Mouse (Mus musculus): Measurements from ENCODE around the gene Sestd1. TPM values are rescaled to one million over a fixed set of nuclear protein-coding genes. Genes with fewer than 3 reads are reported as not detected.
A peak's percentile ranks its signal among the peaks of the same experiment; 100 is the strongest.

Sestd1 gene
- total RNA-seq, 2 experiments from 2014 or later = 113 to 119 TPM

- no peak for DNase-seq (ENCODE audit: extremely low spot score in 1 of 2, low spot score in 2 of 2)
- intact Hi-C loops (cut with DNase I) = no loop called here
Observed at GRCm38 (mm10) chr2:77275851-77276250, 4.5 kb downstream of the Sestd1 start.

- no peak for DNase-seq (ENCODE audit: extremely low spot score in 1 of 2, low spot score in 2 of 2)
- intact Hi-C loops (cut with DNase I) = no loop called here
Observed at GRCm38 (mm10) chr2:77274976-77275641, 5.3 kb downstream of the Sestd1 start.

GRCm38 (mm10) chr2:77272953-77273352 lies 7.4 kb downstream of the Sestd1 start:
- intact Hi-C loops (cut with DNase I) = no loop called here

DNA sequence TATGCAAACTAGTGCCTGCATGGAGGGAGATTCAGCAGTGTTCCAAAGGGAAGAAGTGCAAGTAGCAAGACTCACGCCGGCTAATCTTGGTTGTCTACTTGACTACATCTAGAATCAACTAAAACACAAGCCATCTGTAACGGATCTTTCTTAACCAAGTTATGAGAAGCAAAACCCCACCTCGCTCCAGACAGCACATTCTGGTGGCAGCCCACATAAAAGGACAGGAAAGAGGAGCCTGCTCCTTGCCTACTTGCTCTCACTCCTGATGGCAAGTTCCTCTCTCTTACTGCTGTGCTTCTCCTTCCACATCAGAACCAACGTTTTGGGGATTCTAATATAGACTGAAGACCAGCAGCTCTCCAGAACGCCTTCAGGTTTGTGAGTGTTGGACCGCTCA lies 9.6 kb downstream of the Sestd1 start:
- intact Hi-C loops (cut with DNase I) = no loop called here
- DNase-seq (ENCODE audit: extremely low spot score in 1 of 2, low spot score in 2 of 2) = no peak

More at GRCm38 (mm10) chr2:77272953-77273352, 7.4 kb downstream of the Sestd1 start:
- DNase-seq (ENCODE audit: extremely low spot score in 1 of 2, low spot score in 2 of 2) = no peak

GRCm38 (mm10) chr2:77270136-77270535 lies 10.3 kb downstream of the Sestd1 start:
- no peak for DNase-seq (ENCODE audit: extremely low spot score in 1 of 2, low spot score in 2 of 2)
- intact Hi-C loops (cut with DNase I) = no loop called here

DNA sequence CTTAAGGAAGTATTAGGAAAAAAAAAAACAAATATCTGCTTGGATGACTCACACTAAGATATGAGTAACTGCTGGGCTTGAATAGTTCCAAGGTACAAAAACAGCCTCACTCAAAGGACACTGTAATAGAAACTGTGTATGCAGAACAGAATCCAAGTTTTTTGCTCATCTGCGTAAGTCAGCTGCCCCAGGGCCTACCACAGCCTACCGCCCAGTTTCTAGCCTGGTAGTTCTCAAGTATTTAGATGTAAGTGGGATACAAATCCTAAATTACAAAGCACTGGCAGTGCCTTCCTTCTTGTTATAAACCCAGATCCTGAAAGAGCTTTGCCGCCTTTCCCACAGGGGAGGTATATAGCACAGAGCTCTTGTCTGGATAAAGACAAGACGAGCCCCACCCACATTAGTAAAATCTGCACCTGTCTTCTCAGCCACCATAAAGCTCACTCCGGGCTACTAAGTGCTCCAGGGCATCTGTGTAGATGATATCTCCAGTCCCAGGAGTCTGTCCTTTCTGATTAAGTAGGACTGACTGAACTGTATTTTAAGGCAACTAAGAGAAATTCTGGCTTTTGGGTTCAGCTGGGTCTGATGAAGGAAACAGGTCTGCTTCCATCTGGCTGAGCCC lies 11.7 kb downstream of the Sestd1 start:
- intact Hi-C loops (cut with DNase I) = no loop called here
- no peak for DNase-seq (ENCODE audit: extremely low spot score in 1 of 2, low spot score in 2 of 2)

DNA sequence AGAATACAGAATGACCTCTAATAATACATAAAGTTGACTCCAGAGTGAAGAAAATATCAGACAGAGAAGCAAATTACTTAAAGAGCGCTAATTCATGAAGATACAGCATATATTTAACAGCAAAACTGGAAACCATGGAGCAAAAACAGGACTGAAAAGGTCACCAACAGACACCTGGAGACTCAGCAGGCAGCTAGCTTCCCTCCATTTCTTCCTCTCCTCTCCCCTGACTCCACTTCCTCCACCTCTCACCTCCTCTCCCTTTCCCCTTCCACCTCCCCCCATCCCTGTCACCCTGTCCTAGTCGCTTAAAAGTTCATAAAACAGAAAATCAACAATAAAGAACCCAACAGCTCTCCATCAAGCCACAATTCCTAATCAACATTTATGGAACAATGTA lies 13.5 kb downstream of the Sestd1 start:
- intact Hi-C loops (cut with DNase I) = no loop called here
- no peak for DNase-seq (ENCODE audit: extremely low spot score in 1 of 2, low spot score in 2 of 2)

DNA sequence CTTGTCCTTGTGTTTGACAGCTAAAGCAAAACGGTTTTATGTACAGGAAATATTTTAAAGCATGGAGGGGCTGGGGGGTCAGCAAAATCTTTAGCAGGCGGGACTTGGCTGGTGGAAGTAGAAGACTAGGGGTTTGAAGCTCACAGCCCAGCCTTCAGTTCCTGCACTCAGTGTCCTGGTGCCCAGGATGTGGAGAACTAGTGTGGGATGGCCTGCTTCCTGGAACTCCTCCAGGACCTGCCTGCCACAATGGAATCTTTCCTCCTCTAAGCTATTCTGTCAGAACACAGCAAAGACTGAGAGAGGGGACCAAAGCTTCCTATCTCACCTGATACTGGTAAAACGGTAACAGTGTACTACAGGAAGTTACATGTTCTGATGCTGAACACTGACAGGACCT lies 14.4 kb downstream of the Sestd1 start:
- intact Hi-C loops (cut with DNase I) = no loop called here
- no peak for DNase-seq (ENCODE audit: extremely low spot score in 1 of 2, low spot score in 2 of 2)

DNA sequence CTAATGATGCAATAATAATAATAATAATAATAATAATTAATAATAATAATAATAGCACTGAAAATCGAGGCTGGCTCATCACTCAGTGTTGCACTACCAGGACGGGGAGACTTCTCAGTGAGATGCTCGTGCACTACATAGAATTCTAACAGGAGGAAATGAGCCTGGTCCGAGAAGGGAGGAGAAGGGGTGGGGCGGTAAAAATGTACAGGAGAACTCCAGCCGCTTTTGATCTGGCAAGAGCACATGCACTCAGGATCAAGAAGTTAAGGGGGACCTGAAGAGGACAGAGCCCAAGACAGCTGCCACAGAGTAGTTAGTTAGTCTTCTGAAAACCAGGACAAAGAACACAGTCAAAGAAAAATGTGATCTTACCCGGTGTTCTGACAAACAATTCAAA lies 15.1 kb downstream of the Sestd1 start:
- no peak for DNase-seq (ENCODE audit: extremely low spot score in 1 of 2, low spot score in 2 of 2)
- intact Hi-C loops (cut with DNase I) = no loop called here

GRCm38 (mm10) chr2:77264550-77264949 lies 15.8 kb downstream of the Sestd1 start:
- no peak for DNase-seq (ENCODE audit: extremely low spot score in 1 of 2, low spot score in 2 of 2)
- intact Hi-C loops (cut with DNase I) = no loop called here

DNA sequence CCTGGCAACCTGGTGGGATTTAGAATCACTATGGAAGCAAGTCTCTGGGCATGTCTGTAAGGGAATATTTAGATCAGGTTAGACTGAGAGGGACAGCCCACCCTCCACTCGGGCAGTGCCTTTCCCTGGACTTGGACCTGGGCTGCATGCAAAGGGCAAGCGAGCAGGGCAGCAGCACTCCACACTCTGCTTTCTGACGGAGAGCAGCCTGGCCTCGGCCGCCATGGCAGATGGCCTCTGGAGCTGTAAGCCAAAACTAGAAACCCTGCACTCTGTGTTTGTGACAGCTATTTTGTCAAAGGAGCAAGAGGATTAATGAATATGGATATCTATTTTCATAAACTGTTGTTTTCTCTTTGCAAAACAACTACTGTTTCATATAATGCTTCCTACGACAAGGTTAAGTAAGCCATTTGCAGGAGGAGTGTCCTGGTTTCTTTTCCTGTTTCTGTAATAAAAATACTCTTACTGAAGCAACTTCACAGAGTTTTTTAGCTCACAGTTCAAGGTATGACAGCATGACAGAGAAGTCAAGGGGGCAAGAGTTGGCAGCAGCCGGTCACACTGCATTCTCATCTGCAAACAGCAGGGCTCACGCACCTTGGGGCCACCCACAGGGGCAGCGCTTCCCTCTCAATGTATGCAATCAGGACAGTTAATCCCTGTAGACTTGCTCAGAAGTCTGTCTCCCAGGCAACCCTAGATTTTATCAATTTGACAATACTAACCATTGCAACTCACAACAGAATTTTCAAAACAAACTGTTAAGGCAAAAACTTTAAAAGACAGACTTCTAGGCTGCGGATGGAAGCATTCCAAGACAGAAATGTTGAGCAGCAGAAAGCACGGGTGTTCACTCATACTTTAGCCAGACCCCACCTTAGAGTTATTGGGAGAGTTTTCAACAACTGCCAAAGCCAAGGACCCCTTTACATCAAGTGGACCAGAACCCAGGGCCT lies 16.6 kb downstream of the Sestd1 start:
- intact Hi-C loops (cut with DNase I) = no loop called here
- no peak for DNase-seq (ENCODE audit: extremely low spot score in 1 of 2, low spot score in 2 of 2)

- intact Hi-C loops (cut with DNase I) = no loop called here
- DNase-seq (ENCODE audit: extremely low spot score in 1 of 2, low spot score in 2 of 2) = no peak
Observed at GRCm38 (mm10) chr2:77260134-77260533, 20.3 kb downstream of the Sestd1 start.

DNA sequence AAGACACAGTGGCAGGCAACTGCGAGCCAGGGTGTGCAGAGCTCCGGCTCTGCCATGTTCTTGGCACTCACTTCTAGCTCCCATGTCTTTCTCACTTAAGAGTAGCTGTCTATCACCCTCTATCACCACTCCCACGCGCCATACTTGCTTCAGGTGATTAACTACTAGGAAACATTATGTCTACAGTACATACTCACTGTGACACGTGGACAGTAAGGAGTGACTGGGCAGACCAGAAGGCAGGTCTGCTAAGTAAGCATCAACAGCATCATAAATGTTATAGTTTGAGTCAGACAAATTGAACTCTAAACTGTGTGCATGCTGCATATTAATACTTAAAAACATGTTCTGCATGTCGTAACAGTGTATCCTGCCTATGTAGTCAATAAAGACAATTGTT lies 27.2 kb downstream of the Sestd1 start:
- DNase-seq (ENCODE audit: extremely low spot score in 1 of 2, low spot score in 2 of 2) = no peak
- intact Hi-C loops (cut with DNase I) = loop anchor here (10.0 kb wide), 2 partner anchors 92 to 452 kb away; no protein-coding TSS in a partner anchor

DNA sequence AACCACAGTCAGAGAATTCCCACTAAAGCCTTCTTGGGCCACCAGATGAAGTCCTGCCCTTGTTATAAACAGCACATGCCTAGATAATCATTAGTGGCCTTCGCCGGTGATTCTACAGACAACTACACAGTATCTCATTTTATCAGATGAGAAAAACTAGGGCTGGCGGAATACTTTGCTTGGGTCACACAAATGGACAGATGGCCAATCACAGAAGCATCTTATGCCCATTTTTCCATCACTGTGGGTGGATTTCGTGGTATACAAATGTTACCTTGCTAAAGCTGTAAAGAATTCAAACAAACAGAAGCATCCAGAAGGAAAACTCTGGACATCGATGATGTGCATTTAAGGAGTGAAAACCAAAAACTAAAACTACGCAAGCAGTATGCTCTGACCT lies 28.7 kb downstream of the Sestd1 start:
- intact Hi-C loops (cut with DNase I) = loop anchor here (10.0 kb wide), 2 partner anchors 93 to 453 kb away; no protein-coding TSS in a partner anchor
- no peak for DNase-seq (ENCODE audit: extremely low spot score in 1 of 2, low spot score in 2 of 2)

- DNase-seq (ENCODE audit: extremely low spot score in 1 of 2, low spot score in 2 of 2) = peak in 1 of 2 experiments; percentile 61
- intact Hi-C loops (cut with DNase I) = loop anchor here (10.0 kb wide), 2 partner anchors 95 to 455 kb away; no protein-coding TSS in a partner anchor
Observed at GRCm38 (mm10) chr2:77249771-77250681, 30.4 kb downstream of the Sestd1 start.

DNA sequence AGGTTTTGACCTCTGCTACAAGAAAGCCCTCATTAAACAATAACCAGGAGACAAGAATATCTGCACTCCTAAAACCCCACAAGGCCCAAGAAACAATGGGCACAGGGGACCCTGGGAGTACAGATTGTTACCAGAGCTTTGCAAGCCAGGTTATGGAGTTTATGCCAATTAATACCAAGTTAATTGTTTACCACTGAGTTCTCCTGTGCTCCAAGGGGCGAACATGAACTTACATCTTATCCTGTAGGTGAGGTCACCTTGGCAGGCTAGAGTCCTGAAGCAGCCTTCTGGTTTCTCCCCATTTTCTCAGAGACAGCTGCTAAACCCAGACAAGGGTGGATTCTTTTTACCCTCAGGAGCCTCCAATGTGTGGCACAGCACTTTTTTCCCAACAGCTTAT lies 32.0 kb downstream of the Sestd1 start:
- no peak for DNase-seq (ENCODE audit: extremely low spot score in 1 of 2, low spot score in 2 of 2)
- intact Hi-C loops (cut with DNase I) = no loop called here

DNA sequence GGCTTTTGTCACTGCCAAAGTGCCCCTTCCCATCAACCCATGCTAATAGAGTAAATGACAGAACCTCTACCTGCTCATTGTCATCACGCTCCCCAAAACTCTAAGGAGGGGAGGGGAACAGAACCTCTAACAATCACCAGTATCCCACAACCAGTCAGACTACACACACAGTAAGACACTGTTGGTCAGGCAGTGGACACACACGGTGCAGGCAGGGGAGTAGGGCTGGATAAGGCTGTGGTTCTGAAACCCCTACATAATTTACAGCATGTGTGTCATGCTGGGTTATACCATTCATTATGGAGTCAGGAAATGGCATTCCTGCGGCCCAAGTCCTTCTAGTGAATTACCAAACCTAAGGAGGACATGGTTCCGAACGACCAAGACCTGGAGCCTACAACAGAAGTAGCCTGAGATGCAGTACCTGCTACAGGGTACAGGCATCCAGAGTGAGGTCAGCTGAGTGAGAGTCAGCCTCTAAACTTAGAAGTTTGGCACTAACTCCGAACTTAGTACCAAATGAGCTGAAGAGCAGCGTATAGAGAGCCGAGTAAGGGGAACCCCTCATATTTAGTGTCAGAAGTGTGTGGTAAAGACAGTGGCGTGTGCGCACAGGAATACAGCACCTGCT lies 33.1 kb downstream of the Sestd1 start:
- no peak for DNase-seq (ENCODE audit: extremely low spot score in 1 of 2, low spot score in 2 of 2)
- intact Hi-C loops (cut with DNase I) = no loop called here

DNA sequence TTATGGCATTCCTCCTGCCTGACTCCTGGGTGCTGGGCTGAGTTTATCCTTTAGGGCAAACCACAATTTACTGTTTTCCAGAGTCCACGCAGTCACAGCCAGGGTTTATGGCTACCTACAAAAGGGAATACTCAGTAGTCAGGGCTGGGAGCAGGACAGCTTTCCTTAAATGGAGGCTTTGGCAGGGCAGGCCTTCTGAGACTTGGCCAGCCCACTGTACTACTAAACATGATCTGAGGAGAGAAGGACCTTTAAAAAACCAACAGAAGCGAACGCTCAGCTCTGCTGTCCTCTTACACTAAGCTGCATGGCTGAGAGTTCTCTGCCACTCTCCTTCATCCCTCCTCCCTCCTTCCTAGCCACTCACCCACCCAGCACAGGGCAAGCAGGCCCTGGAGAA lies 34.6 kb downstream of the Sestd1 start:
- DNase-seq (ENCODE audit: extremely low spot score in 1 of 2, low spot score in 2 of 2) = no peak
- intact Hi-C loops (cut with DNase I) = no loop called here
